Mouse (Mus musculus): ENCODE measurements around the gene Tph1.

- peak; percentile 94 for TF ChIP-seq CTCF (IDR thresholded peaks at IDR 0.05; ENCODE audit: low read depth, low read length)
- no peak for TF ChIP-seq POLR2A (IDR thresholded peaks at IDR 0.05; ENCODE audit: borderline replicate concordance, low read depth, low read length)
Measured at GRCm38 (mm10) chr7:46606391-46607030, 65.8 kb downstream of the Tph1 start.
